Mouse (Mus musculus) left cerebral cortex, postnatal 14 days (tissue): ENCODE results near the gene Tprkb. TPM values are rescaled to one million over a fixed set of nuclear protein-coding genes. Genes with fewer than 3 reads are reported as not detected.
"Not testable (repeated sequence)": the region's sequence is repeated elsewhere in the genome, so short reads cannot be mapped to it uniquely, and the experiment has no call there.

Source experiments
- DNase-seq, 2 experiments: peaks; one replicate each; pipeline ENCODE4 v3.0.0; 2021 to 2022; ENCODE audit warnings: low spot score in 2 of 2, mixed read lengths in 1 of 2
- intact Hi-C: fragments of 180-260 bp; cut with DNase I; formaldehyde crosslinking; loops from one replicate; pipeline ENCODE4 v1.15.1; 2025
- total RNA-seq, 2 experiments: library from RNA; stranded (reverse); gene quantifications; 2 replicates each; pipeline ENCODE4 v1.2.3; 2021

The Tprkb gene
- total RNA-seq, 2 experiments from 2014 or later, result 48.9 to 52.2 TPM

GRCm38 (mm10) chr6:85961101-85962091 is 49.7 kb downstream of the Tprkb start, which contains the start of gene Dusp11:
TSS of gene Dusp11 (minus strand) at chr6:85961667.
- intact Hi-C loops, result loop anchor here (5.0 kb wide), 1 partner anchor 46 kb away; no protein-coding TSS in a partner anchor
- peak; percentile 94 to 95 for DNase-seq

GRCm38 (mm10) chr6:85966081-85966480 is 54.4 kb downstream of the Tprkb start:
- intact Hi-C loops, result not testable (repeated sequence)
- DNase-seq, result peak in 1 of 2 experiments; percentile 31

GRCm38 (mm10) chr6:85966686-85967085 is 55.0 kb downstream of the Tprkb start:
- intact Hi-C loops, result no loop called here
- no peak for DNase-seq

- DNase-seq, result peak in 1 of 2 experiments; percentile 34
- intact Hi-C loops, result no loop called here
Measured at GRCm38 (mm10) chr6:85969889-85970288, 58.2 kb downstream of the Tprkb start.

- DNase-seq, result no peak
- intact Hi-C loops, result no loop called here
Measured at GRCm38 (mm10) chr6:85972699-85973098, 61.0 kb downstream of the Tprkb start.

GRCm38 (mm10) chr6:85973336-85973735 is 61.7 kb downstream of the Tprkb start:
- no peak for DNase-seq
- intact Hi-C loops, result no loop called here

- no peak for DNase-seq
- intact Hi-C loops, result no loop called here
Measured at GRCm38 (mm10) chr6:85974941-85975617, 63.4 kb downstream of the Tprkb start.

GRCm38 (mm10) chr6:85975761-85976160 is 64.1 kb downstream of the Tprkb start:
- intact Hi-C loops, result no loop called here
- DNase-seq, result no peak

- intact Hi-C loops, result no loop called here
Measured at GRCm38 (mm10) chr6:85976242-85976641, 64.6 kb downstream of the Tprkb start.

GRCm38 (mm10) chr6:85978736-85979135 is 67.1 kb downstream of the Tprkb start:
- DNase-seq, intact Hi-C loops: not testable (repeated sequence)

More at GRCm38 (mm10) chr6:85976242-85976641, 64.6 kb downstream of the Tprkb start:
- DNase-seq, result no peak

Other genes with a start within 250 kb of the Tprkb start
- 1 to 10 TPM; 2.0 to 2.2 TPM for gene Nat8f7, start 198.7 kb upstream of the Tprkb start, total RNA-seq
- 1 to 10 TPM; 1.8 TPM for gene Nat8f3, start 146.1 kb upstream of the Tprkb start, total RNA-seq
- gene Nat8f6, start 90.9 kb upstream of the Tprkb start, total RNA-seq, result 1 to 10 TPM; 1.0 to 1.1 TPM
- gene Nat8f5, start 90.9 kb upstream of the Tprkb start, total RNA-seq, result 1 to 10 TPM; 2.2 to 3.1 TPM
- 1 to 10 TPM; 1.2 to 2.0 TPM for gene Nat8, start 79.8 kb upstream of the Tprkb start, total RNA-seq
- gene Nat8f2, start 42.7 kb upstream of the Tprkb start, total RNA-seq, result 1 to 10 TPM in 1 of 2 experiments, under 1 TPM in 1; 0.76 to 1.1 TPM
- gene Nat8f4, start 7.0 kb upstream of the Tprkb start, total RNA-seq, result 1 to 10 TPM; 3.9 to 4.2 TPM
- 10 to 100 TPM; 17.4 to 18.8 TPM for gene Nat8f1, start 3.8 kb downstream of the Tprkb start, total RNA-seq
- 10 to 100 TPM; 75.4 to 78.5 TPM for gene Dusp11, start 49.8 kb downstream of the Tprkb start, total RNA-seq
- not detected for gene Figla, start 104.3 kb downstream of the Tprkb start, total RNA-seq
- 100 to 1,000 TPM; 225 to 236 TPM for gene Add2, start 116.8 kb downstream of the Tprkb start, total RNA-seq